Mouse (Mus musculus): ENCODE measurements around the gene Clip3.

DNA sequence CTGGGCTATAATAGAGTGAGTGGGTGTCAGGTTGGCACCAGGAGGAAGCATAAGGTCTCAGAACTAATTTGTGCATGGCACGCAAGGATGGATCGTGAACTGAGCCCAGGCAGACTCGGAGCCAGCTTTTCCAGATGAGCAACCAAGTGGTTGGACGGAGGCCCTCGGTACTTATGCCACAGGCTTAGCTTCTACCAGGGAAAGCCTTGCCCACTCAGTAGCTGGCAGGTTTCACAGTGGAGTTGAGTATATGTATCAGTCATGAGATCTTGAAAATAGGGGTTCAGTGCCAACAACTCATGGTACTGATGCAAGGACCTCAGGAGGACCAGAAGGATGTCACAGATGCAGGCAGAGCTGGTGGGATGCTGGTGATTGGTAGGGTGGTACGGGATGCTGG lies 44.2 kb downstream of the Clip3 start:
- no peak for TF ChIP-seq CTCF (IDR thresholded peaks at IDR 0.05; ENCODE audit: control insufficient read depth, insufficient read depth, insufficient replicate concordance, low read depth, low read length)
- TF ChIP-seq POLR2A (IDR thresholded peaks at IDR 0.05; ENCODE audit: control insufficient read depth, low read depth, low read length) = no peak
